Mouse (Mus musculus) olfactory bulb, adult 2 months (tissue): ENCODE measurements around the gene Klra2.

Experiments used
- CTCF ChIP-seq: fragments of 200-500 bp; IDR thresholded peaks from 2 replicates; pipeline ENCODE4 v1.5.1; 2012; ENCODE audit warnings: low read depth, mild to moderate bottlenecking, low read length, moderate library complexity; ENCODE audit not compliant: insufficient read depth
- POLR2A ChIP-seq: fragments of 200-500 bp; IDR thresholded peaks from 2 replicates; pipeline ENCODE4 v1.6.1; 2012; ENCODE audit warnings: mild to moderate bottlenecking, low read depth, low read length, moderate library complexity; ENCODE audit not compliant: insufficient read depth

GRCm38 (mm10) chr6:131262778-131263177 is 15.6 kb upstream of the Klra2 start:
- TF ChIP-seq CTCF = no peak
- TF ChIP-seq POLR2A = no peak
